Mouse (Mus musculus): ENCODE data around the gene Nptxr.

DNA sequence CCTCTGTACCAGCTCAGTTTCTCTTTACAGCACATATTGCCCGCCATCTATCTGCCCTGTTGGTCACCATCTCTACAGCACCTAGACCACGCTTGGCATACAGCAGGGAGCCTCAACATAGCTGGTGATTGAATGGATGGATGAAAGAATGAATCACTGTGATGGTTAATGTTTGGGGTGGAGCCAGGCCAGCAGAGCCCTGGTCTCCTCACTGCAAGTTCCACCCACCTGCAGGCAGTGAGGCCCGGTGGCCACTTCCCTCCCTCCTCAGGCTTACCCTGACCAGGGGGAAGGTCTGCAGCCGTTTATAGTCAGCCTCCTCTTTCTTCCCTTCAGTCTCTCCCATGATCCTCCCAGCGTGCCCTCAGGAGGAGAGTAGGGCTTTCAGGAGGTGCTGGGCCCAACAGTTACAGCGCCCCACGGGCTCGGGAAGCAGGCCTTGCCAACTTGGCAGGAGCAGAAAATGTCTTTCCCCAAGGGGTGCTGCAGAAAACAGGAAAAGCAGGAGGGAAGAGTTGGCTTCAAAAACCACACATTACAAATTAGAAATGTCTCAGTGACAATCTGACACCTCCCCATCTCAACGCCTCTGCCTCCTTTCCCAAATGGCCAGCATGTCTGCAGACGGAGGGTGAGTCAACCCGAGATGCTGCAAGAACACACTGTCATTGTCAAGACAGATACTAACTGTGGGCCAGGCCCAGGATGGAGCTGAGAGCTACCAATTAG lies 39.9 kb downstream of the Nptxr start:
- no peak for TF ChIP-seq GATA1 (IDR thresholded peaks at IDR 0.05; ENCODE audit: borderline replicate concordance, low read length)
- no peak for TF ChIP-seq FLI1 (IDR thresholded peaks at IDR 0.05; ENCODE audit: low read length)

Data from megakaryocyte, embryonic 14.5 days (primary cell).